Mouse (Mus musculus) heart, embryonic 14.5 days (tissue): ENCODE measurements around the gene Tmem165. TPM values are rescaled to one million over a fixed set of nuclear protein-coding genes. Genes with fewer than 3 reads are reported as not detected.

Source experiments
- ATAC-seq: fragments of 200-750 bp; cut with Nextera tagmentation; 2 replicates; pipeline ENCODE4 v1.8.0; 2017; ENCODE audit warnings: low read depth, moderate TSS enrichment; ENCODE audit not compliant: insufficient number of reproducible peaks, insufficient read depth, low FRiP score
- H3K27ac ChIP-seq, 2 experiments: fragments of 200-500 bp in 1 of 2; fragments of 300-500 bp in 1 of 2; sonication (generic) in 1 of 2; replicated peaks in 1 of 2; 2 replicates each; pipeline ENCODE4 v1.5.1; 2012 to 2014; ENCODE audit warnings: low read depth in 2 of 2, low read length in 2 of 2, control low read depth in 1 of 2, mild to moderate bottlenecking in 1 of 2, mixed read lengths in 1 of 2; ENCODE audit not compliant: control insufficient read depth in 1 of 2, insufficient read depth in 1 of 2
- H3K27me3 ChIP-seq: fragments of 300-500 bp; sonication (generic); 2 replicates; pipeline ENCODE4 v1.6.1; 2014; ENCODE audit warnings: mild to moderate bottlenecking, low read length, control low read depth; ENCODE audit not compliant: control insufficient read depth, insufficient read depth
- H3K36me3 ChIP-seq: fragments of 300-500 bp; sonication (generic); 2 replicates; pipeline ENCODE4 v1.6.1; 2014; ENCODE audit warnings: mild to moderate bottlenecking, control low read depth, low read length, mixed read lengths; ENCODE audit not compliant: control insufficient read depth, insufficient read depth
- H3K4me1 ChIP-seq, 2 experiments: fragments of 200-500 bp in 1 of 2; fragments of 300-500 bp in 1 of 2; sonication (generic) in 1 of 2; 2 replicates each; pipeline ENCODE4 v1.6.1; 2012 to 2014; ENCODE audit warnings: low read length in 2 of 2, control low read depth in 1 of 2, mixed read lengths in 1 of 2; ENCODE audit not compliant: control insufficient read depth in 2 of 2, insufficient read depth in 2 of 2
- H3K4me2 ChIP-seq: fragments of 300-500 bp; sonication (generic); 2 replicates; pipeline ENCODE4 v1.6.1; 2014; ENCODE audit warnings: mild to moderate bottlenecking, low read length
- H3K4me3 ChIP-seq, 2 experiments: fragments of 200-500 bp in 1 of 2; fragments of 300-500 bp in 1 of 2; sonication (generic) in 1 of 2; 2 replicates each; pipeline ENCODE4 v1.5.1; 2012 to 2014; ENCODE audit warnings: low read length in 2 of 2, mild to moderate bottlenecking in 2 of 2, control low read depth in 1 of 2, low read depth in 1 of 2, moderate library complexity in 1 of 2; ENCODE audit not compliant: control insufficient read depth in 1 of 2, insufficient read depth in 1 of 2
- H3K9ac ChIP-seq: fragments of 300-500 bp; sonication (generic); 2 replicates; pipeline ENCODE4 v1.6.1; 2014; ENCODE audit warnings: mild to moderate bottlenecking, low read length
- H3K9me3 ChIP-seq: fragments of 300-500 bp; sonication (generic); 2 replicates; pipeline ENCODE4 v1.6.1; 2016; ENCODE audit warnings: low read length, control low read depth; ENCODE audit not compliant: control insufficient read depth
- WGBS: fragments of 180-500 bp; shearing (Covaris S2); extraction: QIAGEN DNeasy Blood & Tissue Kit; methylation state at CpG from one replicate; pipeline ENCODE4 v1.1.7; 2014; 5-methylcytosine and 5-hydroxymethylcytosine counted together
- polyA plus RNA-seq: library from polyadenylated mRNA; unstranded; fragments of >200 nt; fragmentation: Nextera tagmentation; extraction: Ambion mirVana; gene quantifications from 2 replicates; pipeline ENCODE4 v1.2.1, GENCODE M21; 2014

Gene Tmem165
- polyA plus RNA-seq, 1 experiment from 2014 or later, result 101 TPM

GRCm38 (mm10) chr5:76182326-76182725 lies 1.4 kb upstream of the Tmem165 start:
- ATAC-seq, result no peak

GRCm38 (mm10) chr5:76183043-76183749 lies 484 bp upstream of the Tmem165 start:
- ATAC-seq, result peak; percentile 6; the same call in 1 of the 2 replicates
- H3K9me3 ChIP-seq, result no peaks in the 10 kb centered on the region
- H3K9ac ChIP-seq, result peak overlapping the region; percentile 96
- peak overlapping the region; percentile 39 to 97; a peak in 3 of 4 replicates for H3K27ac ChIP-seq
- peaks cover 13 to 46% of the 10 kb centered on the region in 2 experiments for H3K4me1 ChIP-seq
- H3K4me2 ChIP-seq, result peak overlapping the region; percentile 81
- 39% methylated on average over 17 of the region's 17 CpGs for whole genome bisulfite sequencing
- H3K36me3 ChIP-seq, result peaks cover 12% of the 10 kb centered on the region
- no peaks in the 10 kb centered on the region for H3K27me3 ChIP-seq
- H3K4me3 ChIP-seq, result peak overlapping the region; percentile 85 to 97

More at GRCm38 (mm10) chr5:76182326-76182725, 1.4 kb upstream of the Tmem165 start:
- Histone ChIP-seq H3K4me1 (peaks cover 13 to 38% of the 10 kb centered on the region in 2 experiments), H3K9ac (no peak overlapping the region), H3K4me3 (no peak overlapping the region), H3K27ac (peak overlapping the region in 1 of 2 experiments; percentile 7; a peak in 2 of 4 replicates), H3K9me3 (no peaks in the 10 kb centered on the region), H3K27me3 (no peaks in the 10 kb centered on the region), H3K36me3 (peaks cover 10% of the 10 kb centered on the region), H3K4me2 (no peak overlapping the region)
- 43% methylated on average over 3 of the region's 3 CpGs for WGBS

GRCm38 (mm10) chr5:76184286-76185080 lies 803 bp downstream of the Tmem165 start:
- peak; percentile 88 for ATAC-seq
- Histone ChIP-seq H3K4me3 (peak overlapping the region; percentile 85 to 97), H3K27ac (peak overlapping the region; percentile 92 to 97), H3K4me1 (peaks cover 16 to 57% of the 10 kb centered on the region in 2 experiments), H3K27me3 (no peaks in the 10 kb centered on the region), H3K4me2 (peak overlapping the region; percentile 81), H3K36me3 (peaks cover 12% of the 10 kb centered on the region), H3K9ac (peak overlapping the region; percentile 96), H3K9me3 (no peaks in the 10 kb centered on the region)
- WGBS, result 4% methylated on average over 31 of the region's 38 CpGs

- ATAC-seq, result no peak
- H3K4me2 ChIP-seq, result peak overlapping the region; percentile 26; the same call in 1 of the 2 replicates
- H3K4me1 ChIP-seq, result peaks cover 18 to 69% of the 10 kb centered on the region in 2 experiments
- no peaks in the 10 kb centered on the region for H3K9me3 ChIP-seq
- no peak overlapping the region for H3K4me3 ChIP-seq
- WGBS, result 28% methylated on average over 5 of the region's 5 CpGs
- H3K9ac ChIP-seq, result peak overlapping the region; percentile 52
- peaks cover 28% of the 10 kb centered on the region for H3K36me3 ChIP-seq
- H3K27ac ChIP-seq, result peak overlapping the region; percentile 10 to 31; a peak in 1 of 4 replicates
- no peaks in the 10 kb centered on the region for H3K27me3 ChIP-seq
These were observed 4.2 kb downstream of the Tmem165 start for GRCm38 (mm10) chr5:76187885-76188284.

DNA sequence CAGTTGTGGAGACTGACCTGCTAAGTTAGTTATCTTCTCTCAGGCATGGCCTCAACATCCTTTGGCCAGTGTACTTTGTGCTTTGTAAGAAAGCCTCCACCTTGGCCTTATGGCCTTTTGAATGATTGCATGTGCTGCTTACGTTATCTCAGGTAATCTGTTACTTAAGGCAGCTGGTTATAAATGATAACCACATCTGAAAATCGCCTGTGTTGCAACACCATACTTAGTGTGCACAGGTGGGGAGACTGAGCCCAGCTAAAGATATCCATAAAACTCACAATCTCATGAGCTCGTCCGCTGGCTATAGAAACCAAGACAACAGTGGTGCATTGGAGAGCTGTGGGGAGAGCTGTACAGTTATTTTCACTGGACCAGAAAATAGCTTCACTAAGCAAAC lies 6.9 kb downstream of the Tmem165 start:
- 89% methylated on average over 4 of the region's 4 CpGs for WGBS
- peaks cover 19 to 70% of the 10 kb centered on the region in 2 experiments for H3K4me1 ChIP-seq

DNA sequence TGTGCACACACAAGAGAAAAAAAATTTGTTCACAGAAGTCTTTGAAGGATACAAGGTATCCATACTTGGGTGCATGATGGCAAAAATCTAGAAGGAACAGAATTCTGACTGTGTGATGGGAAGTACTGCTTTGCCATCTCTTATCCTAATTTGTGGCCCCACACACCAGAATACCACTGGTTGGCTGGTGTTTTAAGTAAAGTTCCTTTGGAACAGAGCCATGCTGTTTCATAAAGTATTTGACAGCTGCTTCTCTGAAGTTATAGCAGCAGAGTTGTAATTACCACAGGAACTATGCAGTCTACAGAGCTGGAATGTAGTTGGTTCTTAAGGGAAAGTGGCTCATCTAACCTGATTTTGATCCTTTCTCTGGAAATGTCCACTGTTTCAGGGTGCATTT lies 9.4 kb downstream of the Tmem165 start:
- no peaks in the 10 kb centered on the region for H3K27me3 ChIP-seq
- no peaks in the 10 kb centered on the region for H3K9me3 ChIP-seq
- ATAC-seq, result no peak
- H3K4me2 ChIP-seq, result no peak overlapping the region
- H3K36me3 ChIP-seq, result peaks cover 31% of the 10 kb centered on the region
- peaks cover 13 to 53% of the 10 kb centered on the region in 2 experiments for H3K4me1 ChIP-seq
- H3K27ac ChIP-seq, result no peak overlapping the region
- no peak overlapping the region for H3K4me3 ChIP-seq
- H3K9ac ChIP-seq, result no peak overlapping the region

More for the DNA sequence above, 6.9 kb downstream of the Tmem165 start:
- ATAC-seq, result no peak
- Histone ChIP-seq H3K27me3 (no peaks in the 10 kb centered on the region), H3K9me3 (no peaks in the 10 kb centered on the region), H3K36me3 (peaks cover 35% of the 10 kb centered on the region), H3K9ac (no peak overlapping the region), H3K27ac (no peak overlapping the region), H3K4me2 (no peak overlapping the region), H3K4me3 (no peak overlapping the region)

DNA sequence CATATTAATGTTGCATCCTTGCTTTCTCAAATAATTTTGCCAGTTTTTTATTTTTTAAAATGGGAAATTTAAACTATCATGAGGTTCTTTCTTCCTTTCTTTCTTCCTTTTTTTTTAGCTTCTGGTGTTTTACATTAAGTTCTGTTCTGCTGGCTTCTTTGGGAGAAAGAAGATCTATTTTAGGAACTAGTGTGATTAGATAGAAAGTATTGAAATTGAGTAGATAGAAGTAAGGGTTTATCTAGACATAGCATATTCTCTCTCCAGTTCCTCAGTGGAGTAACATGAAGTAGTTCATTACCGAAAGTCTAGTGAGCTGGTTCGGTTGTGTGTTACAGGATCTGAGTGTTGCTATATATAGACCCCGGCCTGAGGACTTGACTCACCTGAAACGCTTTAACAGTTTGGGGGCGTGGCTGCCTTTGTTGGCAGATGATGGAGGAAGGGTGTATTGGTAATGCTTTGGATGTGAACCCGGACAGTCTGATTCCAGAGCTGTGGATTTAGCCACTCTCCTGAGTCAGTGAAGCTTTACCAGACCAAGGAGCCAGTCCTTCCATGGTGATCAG lies 10.8 kb downstream of the Tmem165 start:
- ATAC-seq, result no peak
- H3K9me3 ChIP-seq, result no peaks in the 10 kb centered on the region
- H3K4me1 ChIP-seq, result peaks cover 11 to 43% of the 10 kb centered on the region in 2 experiments
- 43% methylated on average over 6 of the region's 6 CpGs for WGBS
- H3K4me2 ChIP-seq, result peak overlapping the region; percentile 39; the same call in 1 of the 2 replicates
- no peaks in the 10 kb centered on the region for H3K27me3 ChIP-seq
- H3K27ac ChIP-seq, result no peak overlapping the region; a peak in 2 of 4 replicates
- H3K4me3 ChIP-seq, result no peak overlapping the region
- H3K36me3 ChIP-seq, result peaks cover 39% of the 10 kb centered on the region
- H3K9ac ChIP-seq, result no peak overlapping the region
